Mouse (Mus musculus) testis, adult 2 months (tissue): Measurements from ENCODE around the gene Slc2a3. TPM values are rescaled to one million over a fixed set of nuclear protein-coding genes. Genes with fewer than 3 reads are reported as not detected.

ENCODE experiments used
- H3K27ac ChIP-seq: fragments of 200-500 bp; 2 replicates; pipeline ENCODE4 v1.5.1; 2012; ENCODE audit warnings: low read depth, low read length; ENCODE audit not compliant: control insufficient read depth, insufficient read depth
- H3K27me3 ChIP-seq: fragments of 200-500 bp; 2 replicates; pipeline ENCODE4 v1.6.1; 2012; ENCODE audit warnings: mild to moderate bottlenecking, low read length, moderate library complexity; ENCODE audit not compliant: control insufficient read depth, insufficient read depth
- H3K36me3 ChIP-seq: fragments of 200-500 bp; 2 replicates; pipeline ENCODE4 v1.6.1; 2012; ENCODE audit warnings: mild to moderate bottlenecking, low read length; ENCODE audit not compliant: control insufficient read depth, insufficient read depth
- H3K4me1 ChIP-seq: fragments of 200-500 bp; 2 replicates; pipeline ENCODE4 v1.6.1; 2012; ENCODE audit warnings: low read length; ENCODE audit not compliant: control insufficient read depth, insufficient read depth
- H3K4me3 ChIP-seq: fragments of 200-500 bp; 2 replicates; pipeline ENCODE4 v1.5.1; 2012; ENCODE audit warnings: low read depth, mild to moderate bottlenecking, low read length, moderate library complexity, mixed read lengths; ENCODE audit not compliant: control insufficient read depth
- CTCF ChIP-seq: fragments of 200-500 bp; IDR thresholded peaks from 2 replicates; pipeline ENCODE4 v1.5.1; 2012; ENCODE audit warnings: low read depth, mild to moderate bottlenecking, inconsistent platforms, low read length, moderate library complexity; ENCODE audit not compliant: control insufficient read depth, insufficient read depth, insufficient replicate concordance
- POLR2A ChIP-seq: fragments of 200-500 bp; IDR thresholded peaks from 2 replicates; pipeline ENCODE4 v1.6.1; 2012; ENCODE audit warnings: low read depth, mild to moderate bottlenecking, inconsistent platforms, low read length, moderate library complexity; ENCODE audit not compliant: control insufficient read depth
- polyA plus RNA-seq: library from polyadenylated mRNA; depleted of rRNA; stranded (reverse); fragments of >200 nt; gene quantifications from 2 replicates; pipeline ENCODE4 v1.2.3, GENCODE M21; 2012; rRNA removed

The Slc2a3 gene
- polyA plus RNA-seq, 1 experiment = 947 TPM

DNA sequence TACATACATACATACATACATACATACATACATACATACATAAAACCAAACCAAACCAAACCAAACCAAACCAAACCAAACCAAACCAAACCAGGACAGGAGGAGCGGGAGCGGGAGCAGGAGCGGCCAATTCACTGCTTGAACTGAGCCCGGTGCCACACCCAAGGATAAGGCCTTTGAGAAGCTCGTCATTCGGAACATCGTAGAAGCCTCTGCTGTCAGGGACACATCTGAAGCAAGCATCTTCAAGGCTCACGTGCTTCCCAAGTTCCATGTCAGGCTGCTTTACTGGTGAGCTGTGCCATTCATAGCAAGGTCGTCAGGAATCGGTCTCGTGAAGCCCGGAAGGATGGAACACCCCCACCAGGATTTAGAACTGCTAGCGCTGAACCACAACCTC is 114.7 kb downstream of the Slc2a3 start:
- Histone ChIP-seq H3K4me1 (peaks cover 3% of the 10 kb centered on the region), H3K27ac (no peak overlapping the region), H3K4me3 (no peak overlapping the region), H3K36me3 (no peaks in the 10 kb centered on the region), H3K27me3 (no peaks in the 10 kb centered on the region)
- TF ChIP-seq CTCF = no peak
- TF ChIP-seq POLR2A = no peak

DNA sequence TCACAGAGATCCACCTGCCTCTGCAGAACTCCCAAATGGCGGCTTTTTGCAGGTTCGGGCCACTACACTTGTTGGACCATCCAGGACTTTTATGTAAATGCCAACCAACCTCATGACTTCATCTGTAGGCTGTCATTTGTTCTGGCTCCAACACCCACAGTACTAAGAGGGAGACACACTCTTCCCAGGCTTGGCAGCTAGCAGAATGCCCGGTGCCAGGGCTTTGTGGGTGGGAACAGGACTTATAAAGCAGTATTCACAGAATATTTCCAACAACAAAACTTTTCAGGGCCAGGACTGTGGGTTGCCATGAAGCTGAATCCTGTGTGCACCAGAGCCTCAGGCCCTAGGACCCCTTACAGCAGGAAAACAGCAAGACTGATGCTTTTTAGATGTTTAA is 118.8 kb downstream of the Slc2a3 start:
- no peaks in the 10 kb centered on the region for H3K36me3 ChIP-seq
- H3K4me3 ChIP-seq = no peak overlapping the region
- no peak overlapping the region for H3K27ac ChIP-seq
- no peaks in the 10 kb centered on the region for H3K27me3 ChIP-seq
- TF ChIP-seq POLR2A = no peak
- TF ChIP-seq CTCF = no peak
- H3K4me1 ChIP-seq = peaks cover 3% of the 10 kb centered on the region

Other genes with a start within 250 kb of the Slc2a3 start
- not detected in 2 replicates for gene Aicda, start 247.8 kb downstream of the Slc2a3 start, polyA plus RNA-seq
- gene Apobec1, start 199.2 kb downstream of the Slc2a3 start, polyA plus RNA-seq = 1.7 and 2.2 TPM in 2 replicates
- 0.05 and 0.06 TPM in 2 replicates for gene Gdf3, start 191.6 kb downstream of the Slc2a3 start, polyA plus RNA-seq
- 0.17 TPM in 1 of 2 replicates, not detected in the other for gene Dppa3, start 175.2 kb downstream of the Slc2a3 start, polyA plus RNA-seq
- 0.08 and 0.10 TPM in 2 replicates for gene Nanog, start 94.2 kb downstream of the Slc2a3 start, polyA plus RNA-seq
- 3.0 and 3.7 TPM in 2 replicates for gene Foxj2, start 18.3 kb upstream of the Slc2a3 start, polyA plus RNA-seq
- 0.60 and 0.67 TPM in 2 replicates for gene C3ar1, start 54.5 kb upstream of the Slc2a3 start, polyA plus RNA-seq
- gene Necap1, start 72.8 kb upstream of the Slc2a3 start, polyA plus RNA-seq = 9.9 and 13.2 TPM in 2 replicates
- gene Clec4a1, start 120.2 kb upstream of the Slc2a3 start, polyA plus RNA-seq = 0.48 and 0.58 TPM in 2 replicates
- 0.32 TPM in 1 of 2 replicates, not detected in the other for gene Clec4a3, start 150.9 kb upstream of the Slc2a3 start, polyA plus RNA-seq
- gene Clec4a4, start 188.7 kb upstream of the Slc2a3 start, polyA plus RNA-seq = 0.19 TPM in 1 of 2 replicates, not detected in the other
- 0.26 and 0.32 TPM in 2 replicates for gene Clec4b1, start 248.3 kb upstream of the Slc2a3 start, polyA plus RNA-seq